Mouse (Mus musculus): ENCODE data around the gene Ctbp1. TPM values are rescaled to one million over a fixed set of nuclear protein-coding genes. Genes with fewer than 3 reads are reported as not detected.

The Ctbp1 gene
- polyA plus RNA-seq, 1 experiment from 2014 or later = 418 TPM

DNA sequence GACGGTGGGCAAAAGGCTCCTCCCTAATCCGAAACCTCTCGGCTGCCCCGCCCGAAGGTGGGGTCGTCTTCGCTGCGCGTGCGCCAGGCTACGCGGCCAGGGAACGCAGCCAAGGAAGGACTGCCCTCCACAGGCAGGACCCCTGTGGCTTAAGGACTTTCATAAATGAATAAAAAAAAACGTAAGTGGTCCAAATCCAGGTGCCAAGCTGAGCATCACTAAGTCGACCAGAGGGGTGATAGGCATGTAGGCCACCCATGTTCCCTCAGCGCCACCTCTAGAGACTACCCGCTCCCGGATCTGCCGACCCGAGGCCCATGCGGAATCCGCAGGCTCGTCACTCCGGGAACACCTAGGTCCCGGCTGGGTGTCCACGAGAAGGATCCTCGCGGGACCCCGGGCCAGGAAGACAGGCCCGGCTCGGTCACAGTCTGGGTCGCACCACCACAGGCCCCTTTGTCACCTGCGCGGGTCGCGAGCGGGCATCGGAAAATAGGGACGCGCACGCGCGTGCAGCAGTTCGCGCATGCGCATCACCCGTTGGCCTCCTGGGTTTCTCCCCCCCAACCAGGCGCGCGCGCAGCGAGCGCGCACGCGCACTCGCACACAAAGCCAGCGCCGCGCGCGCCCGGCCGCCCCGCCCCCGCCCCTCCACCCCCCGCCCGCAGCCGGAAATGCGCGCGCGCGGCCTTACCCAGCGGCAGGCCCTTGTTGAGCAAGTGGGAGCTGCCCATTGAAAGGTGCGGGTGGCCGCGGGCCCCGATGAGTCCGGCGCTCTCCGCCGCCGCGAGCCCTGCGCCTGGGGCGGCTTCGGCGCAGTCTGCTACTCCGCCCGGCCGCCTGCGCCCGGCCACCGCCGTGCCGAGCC, 475 bp downstream of the Ctbp1 start:
- H3K4me2 ChIP-seq (replicated peaks) = peak overlapping the region; percentile 87
- peak overlapping the region; percentile 94 for H3K27ac ChIP-seq
- under 1% methylated on average over 87 of the region's 97 CpGs for WGBS
- peak overlapping the region; percentile 87 for H3K9ac ChIP-seq
- peaks cover 23% of the 10 kb centered on the region for H3K36me3 ChIP-seq
- H3K9me3 ChIP-seq = no peaks in the 10 kb centered on the region
- no peaks in the 10 kb centered on the region for H3K27me3 ChIP-seq
- peak; percentile 54 for ATAC-seq (ENCODE audit: insufficient number of reproducible peaks, insufficient read depth, low FRiP score, low TSS enrichment)
- peaks cover 27% of the 10 kb centered on the region for H3K4me1 ChIP-seq
- H3K4me3 ChIP-seq = peak overlapping the region; percentile 83

DNA sequence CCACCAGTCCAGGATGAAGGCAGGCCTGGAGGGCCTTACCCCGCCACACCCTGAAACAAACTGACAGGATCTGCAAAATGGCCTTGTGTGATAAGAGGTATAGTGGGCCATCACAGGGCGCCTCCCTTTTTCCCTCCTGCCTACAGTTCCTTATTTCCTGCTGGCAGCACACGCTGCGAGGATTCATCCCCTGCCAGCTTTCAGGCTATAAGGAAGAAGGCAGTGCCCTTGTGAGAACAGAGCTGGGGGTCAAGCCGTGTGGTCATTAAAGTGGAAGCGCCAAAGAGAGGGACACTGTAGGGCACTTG, 1.1 kb downstream of the Ctbp1 start:
- WGBS = 21% methylated on average over 6 of the region's 6 CpGs
- Histone ChIP-seq H3K27ac (peak overlapping the region; percentile 94; the same call in 1 of the 2 replicates), H3K4me2 (replicated peaks) (peak overlapping the region; percentile 87), H3K27me3 (no peaks in the 10 kb centered on the region), H3K36me3 (peaks cover 28% of the 10 kb centered on the region), H3K9me3 (no peaks in the 10 kb centered on the region), H3K4me3 (peak overlapping the region; percentile 83), H3K4me1 (peaks cover 27% of the 10 kb centered on the region), H3K9ac (peak overlapping the region; percentile 87)
- ATAC-seq (ENCODE audit: insufficient number of reproducible peaks, insufficient read depth, low FRiP score, low TSS enrichment) = peak; percentile 10; the same call in 1 of the 2 replicates

DNA sequence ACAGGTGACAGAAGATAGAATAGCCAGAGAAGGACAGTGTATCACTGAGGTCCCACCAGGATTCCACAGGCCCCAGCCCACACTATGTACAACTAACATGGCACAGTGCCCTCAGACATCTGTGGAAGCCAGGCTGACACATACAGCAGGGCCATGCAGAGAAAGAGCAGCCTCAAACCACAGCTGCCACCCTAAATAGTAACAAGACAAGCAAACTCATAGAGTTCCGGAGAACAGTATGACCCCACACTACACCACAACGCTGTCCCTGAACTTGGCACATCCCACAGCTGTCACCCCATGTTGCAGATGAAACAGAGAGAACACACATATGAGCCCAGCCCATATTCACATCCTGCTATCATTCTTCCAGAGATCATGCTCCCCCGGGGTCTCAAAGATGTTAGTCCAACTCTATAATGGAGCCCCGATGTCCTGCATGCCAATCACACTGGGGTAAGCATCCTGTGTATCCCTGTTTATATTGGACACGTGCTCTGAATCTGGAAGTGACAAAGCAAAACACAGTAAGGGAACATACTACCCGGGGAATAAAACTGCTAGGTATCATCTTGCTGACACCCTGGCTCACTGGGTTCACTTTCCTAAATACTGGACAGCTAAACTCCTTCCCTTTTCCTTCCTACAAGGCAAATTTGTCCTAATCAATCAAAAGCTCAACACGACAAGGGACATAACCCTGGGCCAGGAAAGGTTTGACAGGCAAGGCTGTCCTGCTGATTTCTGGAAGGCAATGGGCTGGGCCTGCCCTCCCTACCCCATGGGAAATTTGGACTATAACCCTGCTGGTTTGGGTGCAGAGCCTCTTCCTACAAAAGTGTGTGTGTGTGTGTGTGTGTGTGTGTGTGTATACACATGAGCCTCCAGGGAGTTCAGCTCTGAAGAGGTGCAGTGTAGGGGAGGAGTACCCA, 1.7 kb downstream of the Ctbp1 start:
- Histone ChIP-seq H3K9ac (peak overlapping the region; percentile 87), H3K4me2 (replicated peaks) (peak overlapping the region; percentile 87), H3K9me3 (no peaks in the 10 kb centered on the region), H3K27me3 (no peaks in the 10 kb centered on the region), H3K4me3 (peak overlapping the region; percentile 83), H3K27ac (no peak overlapping the region; the same call in 1 of the 2 replicates), H3K36me3 (peaks cover 35% of the 10 kb centered on the region), H3K4me1 (peaks cover 27% of the 10 kb centered on the region)
- no peak for ATAC-seq (ENCODE audit: insufficient number of reproducible peaks, insufficient read depth, low FRiP score, low TSS enrichment)
- WGBS = 82% methylated on average over 7 of the region's 7 CpGs

DNA sequence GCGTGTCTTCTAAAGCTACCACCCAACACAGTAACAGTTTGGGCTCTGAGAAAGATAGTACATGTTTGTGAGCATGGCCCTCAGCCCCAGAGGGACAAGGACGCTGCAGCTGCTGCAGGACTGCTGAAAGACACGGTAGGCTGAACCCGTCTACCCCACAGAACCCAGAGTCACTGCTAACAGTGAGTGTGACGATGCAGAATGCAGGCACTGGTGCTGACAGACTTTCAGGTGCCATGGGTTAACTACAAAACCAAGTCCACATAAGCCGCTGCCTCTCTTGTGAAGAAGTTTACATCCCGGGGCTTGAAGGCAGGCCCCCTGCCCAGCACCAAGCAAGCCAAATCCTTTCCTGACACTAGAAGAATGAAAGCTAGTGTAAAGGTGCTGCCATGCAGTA, 2.6 kb downstream of the Ctbp1 start:
- H3K27me3 ChIP-seq = no peaks in the 10 kb centered on the region
- no peak overlapping the region for H3K4me3 ChIP-seq
- H3K27ac ChIP-seq = no peak overlapping the region
- 86% methylated on average over 7 of the region's 7 CpGs for WGBS
- ATAC-seq (ENCODE audit: insufficient number of reproducible peaks, insufficient read depth, low FRiP score, low TSS enrichment) = no peak
- H3K4me1 ChIP-seq = peaks cover 27% of the 10 kb centered on the region
- no peaks in the 10 kb centered on the region for H3K9me3 ChIP-seq
- peaks cover 44% of the 10 kb centered on the region for H3K36me3 ChIP-seq
- H3K9ac ChIP-seq = peak overlapping the region; percentile 15; the same call in 1 of the 2 replicates
- no peak overlapping the region for H3K4me2 ChIP-seq (replicated peaks)

DNA sequence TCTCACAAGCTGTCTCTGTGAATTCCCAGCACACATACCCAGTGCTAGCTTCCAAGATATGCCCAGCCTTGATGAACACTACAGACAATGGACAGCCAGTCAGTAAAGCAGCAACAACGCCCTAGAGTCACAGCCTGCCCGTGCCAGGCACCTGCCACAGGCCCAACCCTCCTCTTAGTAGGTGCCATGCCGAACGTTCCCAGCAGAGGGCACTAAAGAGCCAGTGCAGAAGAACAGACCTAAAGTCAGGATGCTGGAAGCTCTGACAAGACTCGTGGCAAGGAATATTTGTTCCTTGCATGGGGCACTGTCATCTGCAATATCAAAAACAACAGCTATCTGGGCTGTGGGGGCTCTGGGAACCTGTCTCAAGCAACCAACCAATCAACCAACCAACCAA, 4.2 kb downstream of the Ctbp1 start:
- H3K27ac ChIP-seq = no peak overlapping the region
- H3K36me3 ChIP-seq = peaks cover 60% of the 10 kb centered on the region
- 17% methylated on average over 5 of the region's 5 CpGs for WGBS
- no peak overlapping the region for H3K4me2 ChIP-seq (replicated peaks)
- ATAC-seq (ENCODE audit: insufficient number of reproducible peaks, insufficient read depth, low FRiP score, low TSS enrichment) = no peak
- H3K27me3 ChIP-seq = no peaks in the 10 kb centered on the region
- H3K9ac ChIP-seq = no peak overlapping the region
- H3K9me3 ChIP-seq = no peaks in the 10 kb centered on the region
- H3K4me3 ChIP-seq = no peak overlapping the region
- peaks cover 27% of the 10 kb centered on the region for H3K4me1 ChIP-seq

DNA sequence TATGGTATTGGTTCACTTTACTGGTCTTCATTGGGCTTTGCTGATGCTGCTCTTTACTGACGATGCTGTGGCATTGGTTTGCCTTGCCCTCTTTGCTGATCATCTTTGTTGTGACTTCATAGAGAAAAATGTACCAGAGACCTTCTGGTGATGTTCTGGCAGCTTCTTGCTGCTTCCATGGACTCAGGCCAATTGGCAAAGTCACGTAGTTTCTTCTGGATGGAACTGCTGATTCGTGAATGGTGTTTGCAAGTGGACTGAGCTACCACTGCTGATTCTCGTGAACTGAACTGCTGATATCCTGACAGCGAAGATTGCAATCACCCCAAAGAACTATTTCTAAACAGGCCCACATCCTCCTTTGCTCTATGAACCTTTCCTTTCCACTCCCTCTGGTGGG, 20.4 kb downstream of the Ctbp1 start:
- no peak for ATAC-seq (ENCODE audit: insufficient number of reproducible peaks, insufficient read depth, low FRiP score, low TSS enrichment)
- Histone ChIP-seq H3K27ac (no peak overlapping the region), H3K36me3 (peaks cover 98% of the 10 kb centered on the region), H3K9me3 (no peaks in the 10 kb centered on the region), H3K4me3 (no peak overlapping the region), H3K4me1 (no peaks in the 10 kb centered on the region), H3K4me2 (replicated peaks) (no peak overlapping the region), H3K27me3 (no peaks in the 10 kb centered on the region), H3K9ac (no peak overlapping the region)
- WGBS = 90% methylated on average over 5 of the region's 5 CpGs

DNA sequence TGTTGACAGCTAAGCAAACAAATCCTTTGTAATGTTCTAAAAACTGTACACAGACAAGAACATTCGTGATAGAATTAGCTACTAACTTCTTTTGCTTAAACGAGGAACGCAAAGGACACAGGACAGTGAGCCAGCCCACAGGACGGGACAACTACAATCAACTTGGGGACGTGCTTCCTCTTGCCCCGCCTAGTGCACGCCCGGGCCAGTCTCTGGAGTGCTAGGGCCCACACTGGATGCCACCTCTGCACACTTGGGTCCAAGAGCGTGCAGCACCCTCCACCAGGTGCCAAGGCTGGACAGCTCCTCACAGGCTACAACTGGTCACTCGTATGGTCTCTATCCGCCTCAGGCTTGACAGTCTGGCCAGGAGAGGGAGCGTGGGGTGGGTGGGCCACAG, 26.6 kb downstream of the Ctbp1 start:
- peaks cover 76% of the 10 kb centered on the region for H3K36me3 ChIP-seq
- no peak overlapping the region for H3K4me2 ChIP-seq (replicated peaks)
- no peak for ATAC-seq (ENCODE audit: insufficient number of reproducible peaks, insufficient read depth, low FRiP score, low TSS enrichment)
- no peaks in the 10 kb centered on the region for H3K4me1 ChIP-seq
- no peaks in the 10 kb centered on the region for H3K9me3 ChIP-seq
- H3K27ac ChIP-seq = no peak overlapping the region
- H3K27me3 ChIP-seq = no peaks in the 10 kb centered on the region
- 84% methylated on average over 12 of the region's 12 CpGs for WGBS
- H3K4me3 ChIP-seq = no peak overlapping the region
- no peak overlapping the region for H3K9ac ChIP-seq

DNA sequence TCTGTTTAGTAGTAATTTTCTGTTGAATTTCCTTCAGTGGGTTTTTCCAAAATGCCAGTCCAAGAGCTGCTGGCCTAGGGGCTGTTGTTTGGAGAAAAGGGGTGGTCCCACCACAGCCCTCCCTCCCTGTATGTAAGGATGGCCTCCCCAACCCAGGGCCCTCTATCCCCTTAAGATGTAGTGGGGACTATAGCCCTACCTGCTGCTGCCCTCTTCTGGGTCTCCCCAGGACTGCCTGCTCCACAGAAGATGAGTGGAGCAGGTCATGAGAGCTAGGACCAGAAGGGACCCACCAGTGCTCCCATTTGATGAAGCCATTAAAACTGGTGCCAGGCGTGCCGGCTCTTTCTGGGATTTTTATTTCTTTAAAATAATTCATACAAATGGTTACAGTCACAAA, 27.4 kb downstream of the Ctbp1 start:
- no peaks in the 10 kb centered on the region for H3K27me3 ChIP-seq
- no peaks in the 10 kb centered on the region for H3K9me3 ChIP-seq
- WGBS = 90% methylated on average over 2 of the region's 2 CpGs
- no peak overlapping the region for H3K4me2 ChIP-seq (replicated peaks)
- no peak overlapping the region for H3K9ac ChIP-seq
- ATAC-seq (ENCODE audit: insufficient number of reproducible peaks, insufficient read depth, low FRiP score, low TSS enrichment) = no peak
- H3K4me1 ChIP-seq = no peaks in the 10 kb centered on the region
- H3K36me3 ChIP-seq = peaks cover 70% of the 10 kb centered on the region
- no peak overlapping the region for H3K27ac ChIP-seq
- no peak overlapping the region for H3K4me3 ChIP-seq

DNA sequence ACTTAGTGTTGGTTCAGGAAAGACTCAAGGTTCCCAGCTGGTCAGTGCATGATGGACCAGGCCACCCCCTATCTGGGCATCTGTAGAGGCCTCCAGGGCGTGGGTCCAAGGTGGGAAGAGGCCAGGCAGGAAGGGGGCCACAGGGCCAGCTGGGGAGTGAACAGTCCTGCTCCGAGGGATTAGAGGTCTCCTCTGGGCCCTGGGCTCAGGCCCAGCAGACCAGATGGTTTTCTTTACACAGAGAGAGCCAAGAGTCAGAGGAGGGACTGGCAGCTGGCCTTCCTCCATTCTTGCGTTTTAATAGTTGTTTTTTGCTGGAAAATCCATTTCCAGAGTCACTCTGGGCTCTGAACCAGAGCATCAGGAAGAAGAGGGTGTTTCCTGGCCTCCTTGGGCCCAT, 29.1 kb downstream of the Ctbp1 start:
- no peak for ATAC-seq (ENCODE audit: insufficient number of reproducible peaks, insufficient read depth, low FRiP score, low TSS enrichment)
- Histone ChIP-seq H3K9me3 (no peaks in the 10 kb centered on the region), H3K4me1 (no peaks in the 10 kb centered on the region), H3K36me3 (peaks cover 61% of the 10 kb centered on the region), H3K27ac (no peak overlapping the region), H3K4me2 (replicated peaks) (no peak overlapping the region), H3K9ac (no peak overlapping the region), H3K4me3 (no peak overlapping the region), H3K27me3 (no peaks in the 10 kb centered on the region)
- 84% methylated on average over 3 of the region's 3 CpGs for WGBS

DNA sequence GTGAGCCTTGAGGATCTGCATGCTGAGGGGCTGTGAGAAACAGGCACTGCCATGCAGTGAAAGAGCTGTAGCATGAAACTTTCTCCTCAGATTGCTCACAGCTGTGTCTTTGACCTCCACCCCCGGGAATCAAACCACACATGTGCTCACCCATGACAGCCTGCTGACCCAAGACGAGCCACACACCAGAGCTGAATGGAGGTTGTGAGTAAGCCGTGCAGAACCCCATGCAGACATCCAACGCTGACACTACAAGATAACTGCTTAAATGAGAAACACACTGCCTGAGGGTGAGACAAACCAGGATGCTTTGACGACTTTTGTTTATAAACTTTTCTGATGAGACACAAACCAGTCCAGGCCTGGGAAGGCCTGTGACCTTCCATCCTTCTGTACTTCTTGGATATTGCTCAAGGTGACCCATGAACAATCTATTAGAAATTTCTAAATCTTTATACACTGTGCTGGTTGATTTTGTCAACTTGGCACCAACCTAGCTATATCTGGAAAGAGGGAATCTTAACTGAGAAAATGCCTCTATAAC, 30.3 kb downstream of the Ctbp1 start:
- H3K27me3 ChIP-seq = no peaks in the 10 kb centered on the region
- ATAC-seq (ENCODE audit: insufficient number of reproducible peaks, insufficient read depth, low FRiP score, low TSS enrichment) = no peak
- 57% methylated on average over 5 of the region's 5 CpGs for WGBS
- H3K4me2 ChIP-seq (replicated peaks) = no peak overlapping the region
- peaks cover 49% of the 10 kb centered on the region for H3K36me3 ChIP-seq
- no peaks in the 10 kb centered on the region for H3K4me1 ChIP-seq
- no peaks in the 10 kb centered on the region for H3K9me3 ChIP-seq
- H3K4me3 ChIP-seq = no peak overlapping the region
- no peak overlapping the region for H3K9ac ChIP-seq
- H3K27ac ChIP-seq = no peak overlapping the region

DNA sequence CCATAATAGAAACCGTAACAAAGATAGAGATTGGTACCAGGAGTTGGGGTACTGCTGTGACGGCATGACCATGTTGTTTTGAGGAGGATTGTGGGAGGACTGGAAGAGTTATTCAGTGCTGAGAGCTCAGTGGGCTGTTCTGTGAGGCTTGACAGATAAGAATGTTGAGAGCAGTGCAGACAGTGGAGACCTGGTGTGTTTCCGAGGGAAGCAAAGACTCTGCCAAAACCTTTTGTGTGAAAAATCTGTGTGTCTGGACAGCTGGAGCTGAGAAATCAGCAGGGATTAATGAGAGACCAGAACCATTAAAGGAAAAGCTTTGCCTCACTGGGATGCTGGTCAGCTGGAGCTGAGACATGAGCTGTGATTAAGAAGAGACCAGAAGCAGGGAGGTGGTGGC, 34.9 kb downstream of the Ctbp1 start:
- 71% methylated on average over 3 of the region's 3 CpGs for WGBS
- no peaks in the 10 kb centered on the region for H3K27me3 ChIP-seq
- H3K27ac ChIP-seq = no peak overlapping the region
- H3K4me1 ChIP-seq = no peaks in the 10 kb centered on the region; the same call in 1 of the 2 replicates
- H3K4me3 ChIP-seq = no peak overlapping the region
- H3K36me3 ChIP-seq = peaks cover 8% of the 10 kb centered on the region
- no peak overlapping the region for H3K4me2 ChIP-seq (replicated peaks)
- no peak for ATAC-seq (ENCODE audit: insufficient number of reproducible peaks, insufficient read depth, low FRiP score, low TSS enrichment)
- H3K9me3 ChIP-seq = no peaks in the 10 kb centered on the region
- H3K9ac ChIP-seq = no peak overlapping the region
